Mouse (Mus musculus) embryonic fibroblast, embryonic 13.5 days (primary cell): ENCODE data around the gene Tmem236.

Source experiments
- CTCF ChIP-seq: IDR thresholded peaks from 2 replicates; pipeline ENCODE4 v1.5.1; 2011; ENCODE audit warnings: mild to moderate bottlenecking, control low read depth, low read length, moderate library complexity, borderline replicate concordance; ENCODE audit not compliant: insufficient read depth
- POLR2A ChIP-seq: IDR thresholded peaks from 2 replicates; pipeline ENCODE4 v1.6.1; 2011; ENCODE audit warnings: low read depth, mild to moderate bottlenecking, control low read depth, low read length, moderate library complexity

- TF ChIP-seq CTCF, result no peak
- TF ChIP-seq POLR2A, result no peak
These were observed 9.8 kb upstream of the Tmem236 start for GRCm38 (mm10) chr2:14164459-14165030.
